Mouse (Mus musculus) neural tube, embryonic 11.5 days (tissue): ENCODE data around the gene Pcdh11x. TPM values are rescaled to one million over a fixed set of nuclear protein-coding genes. Genes with fewer than 3 reads are reported as not detected.

Experiments
- ATAC-seq: fragments of 200-750 bp; cut with Nextera tagmentation; 2 replicates; pipeline ENCODE4 v1.8.0; 2017; ENCODE audit warnings: moderate number of reproducible peaks, mild to moderate bottlenecking, moderate TSS enrichment, moderate library complexity; ENCODE audit not compliant: insufficient read depth, low FRiP score, low TSS enrichment
- DNase-seq: peaks from one replicate; pipeline ENCODE4 v3.0.0-alpha.2; 2015; ENCODE audit warnings: low spot score
- H3K27ac ChIP-seq: fragments of 300-500 bp; sonication (generic); 2 replicates; pipeline ENCODE4 v1.5.1; 2014; ENCODE audit warnings: low read depth, mild to moderate bottlenecking, low read length
- H3K27me3 ChIP-seq: fragments of 300-500 bp; sonication (generic); 2 replicates; pipeline ENCODE4 v1.6.1; 2014; ENCODE audit warnings: mild to moderate bottlenecking, low read length, mixed read lengths; ENCODE audit not compliant: control insufficient read depth, insufficient read depth
- H3K36me3 ChIP-seq: fragments of 300-500 bp; sonication (generic); 2 replicates; pipeline ENCODE4 v1.6.1; 2014; ENCODE audit warnings: mild to moderate bottlenecking, low read length, moderate library complexity, mixed read lengths; ENCODE audit not compliant: control insufficient read depth, insufficient read depth
- H3K4me1 ChIP-seq: fragments of 300-500 bp; sonication (generic); 2 replicates; pipeline ENCODE4 v1.6.1; 2014; ENCODE audit warnings: low read length, mixed read lengths; ENCODE audit not compliant: control insufficient read depth, insufficient read depth
- H3K4me2 ChIP-seq: fragments of 300-500 bp; sonication (generic); 2 replicates; pipeline ENCODE4 v1.6.1; 2014; ENCODE audit warnings: low read depth, mild to moderate bottlenecking, moderate library complexity
- H3K4me3 ChIP-seq: fragments of 300-500 bp; sonication (generic); 2 replicates; pipeline ENCODE4 v1.5.1; 2014; ENCODE audit warnings: low read depth, low read length
- H3K9ac ChIP-seq: fragments of 300-500 bp; sonication (generic); 2 replicates; pipeline ENCODE4 v1.6.1; 2014; ENCODE audit warnings: mild to moderate bottlenecking, low read length
- H3K9me3 ChIP-seq: fragments of 300-500 bp; sonication (generic); 2 replicates; pipeline ENCODE4 v1.6.1; 2016; ENCODE audit warnings: low read length; ENCODE audit not compliant: control insufficient read depth
- WGBS: fragments of 180-500 bp; shearing (Covaris S2); extraction: QIAGEN DNeasy Blood & Tissue Kit; methylation state at CpG from one replicate; pipeline ENCODE4 v1.1.7; 2014; 5-methylcytosine and 5-hydroxymethylcytosine counted together
- polyA plus RNA-seq: library from polyadenylated mRNA; unstranded; fragments of >200 nt; fragmentation: Nextera tagmentation; extraction: Ambion mirVana; gene quantifications from 2 replicates; pipeline ENCODE4 v1.2.1, GENCODE M21; 2014

Gene Pcdh11x
- polyA plus RNA-seq, 1 experiment from 2014 or later, result 4.0 TPM

DNA sequence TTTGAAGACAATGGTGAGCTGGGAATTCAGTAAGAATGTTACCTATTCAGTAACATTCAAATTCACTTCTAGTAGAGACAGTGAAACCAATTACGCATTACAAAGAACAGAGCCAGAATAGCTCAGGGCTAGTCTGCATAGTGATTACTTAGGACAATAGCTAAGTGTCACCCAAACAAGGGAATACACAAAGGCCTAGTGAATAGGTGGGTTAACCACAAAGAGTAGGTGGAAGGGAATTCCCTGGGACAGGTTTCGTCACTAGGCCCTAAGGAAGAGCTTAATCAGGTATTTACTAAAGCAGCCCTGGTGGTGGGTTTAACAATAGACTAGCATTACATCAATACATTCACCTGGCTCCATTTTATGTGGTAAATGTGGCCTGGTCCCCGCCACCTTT, 654.5 kb downstream of the Pcdh11x start:
- WGBS, result 84% methylated on average over 3 of the region's 3 CpGs

More for the DNA sequence above, 654.5 kb downstream of the Pcdh11x start:
- no peaks in the 10 kb centered on the region for H3K36me3 ChIP-seq
- no peak for DNase-seq
- no peaks in the 10 kb centered on the region for H3K27me3 ChIP-seq
- ATAC-seq, result no peak
- no peak overlapping the region for H3K27ac ChIP-seq
- no peaks in the 10 kb centered on the region for H3K9me3 ChIP-seq
- no peak overlapping the region for H3K4me2 ChIP-seq
- no peak overlapping the region for H3K9ac ChIP-seq
- no peaks in the 10 kb centered on the region for H3K4me1 ChIP-seq
- no peak overlapping the region for H3K4me3 ChIP-seq

Other genes with a start within 250 kb of the Pcdh11x start
- gene H2afb3, start 22.8 kb downstream of the Pcdh11x start, polyA plus RNA-seq, result not detected in 2 replicates